Mouse (Mus musculus): ENCODE data around the gene Trem3. TPM values are rescaled to one million over a fixed set of nuclear protein-coding genes. Genes with fewer than 3 reads are reported as not detected.

Gene Trem3
- polyA plus RNA-seq, 1 experiment from 2014 or later = not detected

DNA sequence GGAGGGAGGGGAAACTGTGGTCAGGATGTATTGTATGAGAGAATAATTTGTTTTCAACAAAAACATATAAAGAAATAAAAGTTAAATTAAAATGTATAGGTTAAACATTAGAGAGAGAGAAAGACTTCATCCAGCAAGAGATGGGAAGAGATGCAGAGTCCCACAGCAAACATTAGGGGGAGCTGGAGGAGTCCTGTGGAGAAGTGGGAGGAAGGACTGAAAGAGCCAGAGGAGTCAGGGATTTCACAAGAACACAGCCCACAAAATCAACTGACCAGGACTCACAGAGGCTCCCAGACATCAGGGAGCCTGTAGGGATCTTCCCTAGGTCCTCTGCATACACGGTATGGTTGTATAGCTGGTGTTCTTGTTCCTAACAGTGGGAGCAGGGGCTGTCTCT lies 39.2 kb downstream of the Trem3 start:
- H3K27me3 ChIP-seq (ENCODE audit: control insufficient read depth, insufficient read depth, low read length) = no peaks in the 10 kb centered on the region
- H3K9me3 ChIP-seq (ENCODE audit: control insufficient read depth, low read length) = no peaks in the 10 kb centered on the region
- 53% methylated on average over 1 of the region's 1 CpGs for WGBS
- no peak for ATAC-seq (ENCODE audit: insufficient number of reproducible peaks, insufficient read depth, low FRiP score, low read depth)
- no peaks in the 10 kb centered on the region for H3K4me1 ChIP-seq (ENCODE audit: control insufficient read depth in 2 of 2, insufficient read depth in 2 of 2, low read length in 2 of 2)
- no peak overlapping the region for H3K9ac ChIP-seq (ENCODE audit: low read length)
- no peak overlapping the region for H3K27ac ChIP-seq (replicated peaks in 1 of 2; ENCODE audit: control insufficient read depth in 1 of 2, insufficient read depth in 1 of 2, low read depth in 2 of 2, low read length in 2 of 2)
- H3K4me2 ChIP-seq (ENCODE audit: low read length) = no peak overlapping the region
- H3K36me3 ChIP-seq (ENCODE audit: control insufficient read depth, insufficient read depth, low read length) = no peaks in the 10 kb centered on the region
- H3K4me3 ChIP-seq (ENCODE audit: control insufficient read depth in 1 of 2, insufficient read depth in 1 of 2, low read depth in 1 of 2, low read length in 2 of 2) = no peak overlapping the region

DNA sequence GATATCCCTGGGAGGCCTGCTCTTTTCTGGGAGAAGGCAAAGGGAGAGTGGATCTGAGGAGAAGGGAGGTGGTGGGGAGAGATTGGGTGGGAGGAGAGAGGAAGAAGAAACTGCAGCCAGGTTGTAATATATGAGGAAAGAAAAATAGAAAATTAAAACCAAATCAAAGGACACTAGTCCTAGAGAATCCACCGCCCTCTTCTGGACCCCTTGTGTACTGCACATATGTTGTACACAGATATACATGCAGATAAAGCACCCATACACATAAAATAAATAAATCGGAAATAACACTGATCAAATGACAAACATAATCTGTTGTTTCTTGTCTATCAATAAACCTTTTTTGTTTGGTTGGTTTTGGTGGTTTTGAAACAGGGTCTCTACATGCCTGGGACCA lies 39.7 kb downstream of the Trem3 start:
- H3K27ac ChIP-seq (replicated peaks in 1 of 2; ENCODE audit: control insufficient read depth in 1 of 2, insufficient read depth in 1 of 2, low read depth in 2 of 2, low read length in 2 of 2) = no peak overlapping the region
- H3K27me3 ChIP-seq (ENCODE audit: control insufficient read depth, insufficient read depth, low read length) = no peaks in the 10 kb centered on the region
- H3K36me3 ChIP-seq (ENCODE audit: control insufficient read depth, insufficient read depth, low read length) = no peaks in the 10 kb centered on the region
- WGBS = 46% methylated on average over 2 of the region's 2 CpGs
- ATAC-seq (ENCODE audit: insufficient number of reproducible peaks, insufficient read depth, low FRiP score, low read depth) = no peak
- H3K9ac ChIP-seq (ENCODE audit: low read length) = no peak overlapping the region
- no peak overlapping the region for H3K4me2 ChIP-seq (ENCODE audit: low read length)
- H3K4me3 ChIP-seq (ENCODE audit: control insufficient read depth in 1 of 2, insufficient read depth in 1 of 2, low read depth in 1 of 2, low read length in 2 of 2) = no peak overlapping the region
- H3K9me3 ChIP-seq (ENCODE audit: control insufficient read depth, low read length) = no peaks in the 10 kb centered on the region
- no peaks in the 10 kb centered on the region for H3K4me1 ChIP-seq (ENCODE audit: control insufficient read depth in 2 of 2, insufficient read depth in 2 of 2, low read length in 2 of 2)

GRCm38 (mm10) chr17:48293500-48294194 lies 46.1 kb downstream of the Trem3 start:
- Histone ChIP-seq H3K4me1 (ENCODE audit: control insufficient read depth in 2 of 2, insufficient read depth in 2 of 2, low read length in 2 of 2) (no peaks in the 10 kb centered on the region), H3K27ac (replicated peaks in 1 of 2; ENCODE audit: control insufficient read depth in 1 of 2, insufficient read depth in 1 of 2, low read depth in 2 of 2, low read length in 2 of 2) (no peak overlapping the region), H3K9ac (ENCODE audit: low read length) (no peak overlapping the region), H3K4me2 (ENCODE audit: low read length) (no peak overlapping the region), H3K36me3 (ENCODE audit: control insufficient read depth, insufficient read depth, low read length) (no peaks in the 10 kb centered on the region), H3K4me3 (ENCODE audit: control insufficient read depth in 1 of 2, insufficient read depth in 1 of 2, low read depth in 1 of 2, low read length in 2 of 2) (no peak overlapping the region), H3K27me3 (ENCODE audit: control insufficient read depth, insufficient read depth, low read length) (no peaks in the 10 kb centered on the region), H3K9me3 (ENCODE audit: control insufficient read depth, low read length) (no peaks in the 10 kb centered on the region)
- WGBS = 78% methylated on average over 5 of the region's 5 CpGs
- no peak for ATAC-seq (ENCODE audit: insufficient number of reproducible peaks, insufficient read depth, low FRiP score, low read depth)

- H3K36me3 ChIP-seq (ENCODE audit: control insufficient read depth, insufficient read depth, low read length) = no peaks in the 10 kb centered on the region
- no peaks in the 10 kb centered on the region for H3K4me1 ChIP-seq (ENCODE audit: control insufficient read depth in 2 of 2, insufficient read depth in 2 of 2, low read length in 2 of 2)
- no peak within 1 kb of the TSS for H3K4me3 ChIP-seq (ENCODE audit: control insufficient read depth in 1 of 2, insufficient read depth in 1 of 2, low read depth in 1 of 2, low read length in 2 of 2)
- no peak within 1 kb of the TSS for H3K9ac ChIP-seq (ENCODE audit: low read length)
- no peaks in the 10 kb centered on the region for H3K9me3 ChIP-seq (ENCODE audit: control insufficient read depth, low read length)
- no peaks in the 10 kb centered on the region for H3K27me3 ChIP-seq (ENCODE audit: control insufficient read depth, insufficient read depth, low read length)
- WGBS = 24% methylated on average over 2 of the region's 4 CpGs
- no peak within 1 kb of the TSS for H3K27ac ChIP-seq (replicated peaks in 1 of 2; ENCODE audit: control insufficient read depth in 1 of 2, insufficient read depth in 1 of 2, low read depth in 2 of 2, low read length in 2 of 2)
- ATAC-seq (ENCODE audit: insufficient number of reproducible peaks, insufficient read depth, low FRiP score, low read depth) = no peak
- no peak within 1 kb of the TSS for H3K4me2 ChIP-seq (ENCODE audit: low read length)
Observed at GRCm38 (mm10) chr17:48299203-48299602, 51.6 kb downstream of the Trem3 start, which contains the start of gene Treml2. Gene Treml2 (plus strand): TSS chr17:48299498.

DNA sequence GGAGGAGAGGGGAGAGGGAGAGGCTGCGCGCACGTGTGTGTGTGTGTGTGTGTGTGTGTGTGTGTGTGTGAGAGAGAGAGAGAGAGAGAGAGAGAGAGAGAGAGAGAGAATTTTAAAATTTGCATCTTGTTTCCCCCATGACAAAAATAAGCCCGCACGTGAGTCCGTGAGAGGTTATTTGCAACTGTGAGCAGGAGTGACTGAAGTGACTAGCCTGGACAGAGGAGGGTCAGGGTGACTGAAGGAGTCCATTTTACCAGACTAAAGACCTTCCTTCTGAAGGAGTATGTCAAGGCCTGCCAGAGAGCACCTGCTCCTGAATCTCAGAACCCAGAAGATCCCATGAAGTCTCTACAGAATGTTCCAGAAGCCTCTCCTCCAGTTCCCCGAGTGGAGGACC lies 52.2 kb downstream of the Trem3 start:
- Histone ChIP-seq H3K27me3 (ENCODE audit: control insufficient read depth, insufficient read depth, low read length) (no peaks in the 10 kb centered on the region), H3K4me2 (ENCODE audit: low read length) (no peak overlapping the region), H3K4me3 (ENCODE audit: control insufficient read depth in 1 of 2, insufficient read depth in 1 of 2, low read depth in 1 of 2, low read length in 2 of 2) (no peak overlapping the region), H3K4me1 (ENCODE audit: control insufficient read depth in 2 of 2, insufficient read depth in 2 of 2, low read length in 2 of 2) (no peaks in the 10 kb centered on the region), H3K36me3 (ENCODE audit: control insufficient read depth, insufficient read depth, low read length) (no peaks in the 10 kb centered on the region), H3K27ac (replicated peaks in 1 of 2; ENCODE audit: control insufficient read depth in 1 of 2, insufficient read depth in 1 of 2, low read depth in 2 of 2, low read length in 2 of 2) (no peak overlapping the region), H3K9me3 (ENCODE audit: control insufficient read depth, low read length) (no peaks in the 10 kb centered on the region), H3K9ac (ENCODE audit: low read length) (no peak overlapping the region)
- WGBS = 62% methylated on average over 4 of the region's 7 CpGs
- no peak for ATAC-seq (ENCODE audit: insufficient number of reproducible peaks, insufficient read depth, low FRiP score, low read depth)

DNA sequence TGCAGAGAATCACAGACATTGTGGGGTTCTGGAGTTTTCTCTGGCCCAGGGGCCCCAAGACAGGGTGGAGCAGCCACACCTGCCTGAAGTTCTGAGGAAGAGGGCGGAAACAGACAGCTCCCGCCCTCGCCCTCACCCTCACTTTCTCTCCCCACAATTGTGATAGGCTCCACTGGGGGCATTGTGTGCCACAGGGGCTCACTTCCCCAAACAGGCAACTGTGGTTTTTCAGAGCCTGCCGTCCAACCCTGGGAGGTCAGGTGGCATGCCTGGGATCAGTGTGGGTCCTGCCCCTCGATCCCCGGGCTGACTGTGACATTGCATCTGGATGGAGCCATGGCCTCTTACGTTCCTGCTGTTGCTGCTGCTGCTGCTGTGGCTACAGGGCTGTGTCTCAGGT lies 52.6 kb downstream of the Trem3 start:
- ATAC-seq (ENCODE audit: insufficient number of reproducible peaks, insufficient read depth, low FRiP score, low read depth) = peak; percentile 14; the same call in 1 of the 2 replicates
- Histone ChIP-seq H3K9ac (ENCODE audit: low read length) (no peak overlapping the region), H3K27me3 (ENCODE audit: control insufficient read depth, insufficient read depth, low read length) (no peaks in the 10 kb centered on the region), H3K9me3 (ENCODE audit: control insufficient read depth, low read length) (no peaks in the 10 kb centered on the region), H3K4me2 (ENCODE audit: low read length) (no peak overlapping the region), H3K27ac (replicated peaks in 1 of 2; ENCODE audit: control insufficient read depth in 1 of 2, insufficient read depth in 1 of 2, low read depth in 2 of 2, low read length in 2 of 2) (no peak overlapping the region), H3K4me1 (ENCODE audit: control insufficient read depth in 2 of 2, insufficient read depth in 2 of 2, low read length in 2 of 2) (no peaks in the 10 kb centered on the region), H3K4me3 (ENCODE audit: control insufficient read depth in 1 of 2, insufficient read depth in 1 of 2, low read depth in 1 of 2, low read length in 2 of 2) (no peak overlapping the region), H3K36me3 (ENCODE audit: control insufficient read depth, insufficient read depth, low read length) (no peaks in the 10 kb centered on the region)
- 61% methylated on average over 7 of the region's 7 CpGs for WGBS

DNA sequence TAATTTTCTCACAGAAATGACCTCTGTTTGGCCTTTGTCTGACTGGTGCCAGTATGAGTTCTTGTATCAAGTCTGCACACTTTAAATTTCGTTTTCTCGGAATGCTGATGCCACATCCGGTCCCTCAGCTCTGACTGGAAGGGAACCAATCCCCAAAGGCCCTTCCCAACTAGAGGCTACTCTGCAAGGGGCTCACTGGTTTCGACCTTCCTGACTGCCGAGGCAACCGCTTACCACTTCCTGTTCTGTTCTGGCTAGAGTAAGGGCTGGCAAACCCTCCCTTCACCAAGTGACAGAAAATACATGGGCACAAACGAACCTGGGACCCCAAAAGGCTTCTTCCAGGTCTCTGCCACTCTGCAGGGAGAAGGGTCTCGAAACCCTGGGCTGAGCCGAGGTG lies 53.3 kb downstream of the Trem3 start:
- Histone ChIP-seq H3K4me1 (ENCODE audit: control insufficient read depth in 2 of 2, insufficient read depth in 2 of 2, low read length in 2 of 2) (no peaks in the 10 kb centered on the region), H3K9ac (ENCODE audit: low read length) (no peak overlapping the region), H3K4me3 (ENCODE audit: control insufficient read depth in 1 of 2, insufficient read depth in 1 of 2, low read depth in 1 of 2, low read length in 2 of 2) (no peak overlapping the region), H3K9me3 (ENCODE audit: control insufficient read depth, low read length) (no peaks in the 10 kb centered on the region), H3K4me2 (ENCODE audit: low read length) (no peak overlapping the region), H3K27me3 (ENCODE audit: control insufficient read depth, insufficient read depth, low read length) (no peaks in the 10 kb centered on the region), H3K36me3 (ENCODE audit: control insufficient read depth, insufficient read depth, low read length) (no peaks in the 10 kb centered on the region), H3K27ac (replicated peaks in 1 of 2; ENCODE audit: control insufficient read depth in 1 of 2, insufficient read depth in 1 of 2, low read depth in 2 of 2, low read length in 2 of 2) (no peak overlapping the region)
- no peak for ATAC-seq (ENCODE audit: insufficient number of reproducible peaks, insufficient read depth, low FRiP score, low read depth)
- WGBS = 67% methylated on average over 9 of the region's 9 CpGs

GRCm38 (mm10) chr17:48301792-48302191 lies 54.2 kb downstream of the Trem3 start:
- Histone ChIP-seq H3K4me2 (ENCODE audit: low read length) (no peak overlapping the region), H3K27me3 (ENCODE audit: control insufficient read depth, insufficient read depth, low read length) (no peaks in the 10 kb centered on the region), H3K27ac (replicated peaks in 1 of 2; ENCODE audit: control insufficient read depth in 1 of 2, insufficient read depth in 1 of 2, low read depth in 2 of 2, low read length in 2 of 2) (no peak overlapping the region), H3K9ac (ENCODE audit: low read length) (no peak overlapping the region), H3K36me3 (ENCODE audit: control insufficient read depth, insufficient read depth, low read length) (no peaks in the 10 kb centered on the region), H3K4me1 (ENCODE audit: control insufficient read depth in 2 of 2, insufficient read depth in 2 of 2, low read length in 2 of 2) (no peaks in the 10 kb centered on the region), H3K9me3 (ENCODE audit: control insufficient read depth, low read length) (no peaks in the 10 kb centered on the region), H3K4me3 (ENCODE audit: control insufficient read depth in 1 of 2, insufficient read depth in 1 of 2, low read depth in 1 of 2, low read length in 2 of 2) (no peak overlapping the region)
- WGBS = 85% methylated on average over 5 of the region's 5 CpGs
- no peak for ATAC-seq (ENCODE audit: insufficient number of reproducible peaks, insufficient read depth, low FRiP score, low read depth)
